Mouse (Mus musculus) heart, adult 2 months (tissue): Measurements from ENCODE around the gene Stx2.

ENCODE experiments used
- CTCF ChIP-seq: fragments of 200-600 bp; IDR thresholded peaks from 2 replicates; pipeline ENCODE4 v1.8.1; 2022; ENCODE audit warnings: antibody characterized with exemption, mild to moderate bottlenecking, moderate library complexity
- EP300 ChIP-seq: fragments of 200-500 bp; IDR thresholded peaks from 2 replicates; pipeline ENCODE4 v1.6.1; 2011; ENCODE audit warnings: low read depth, low read length, control low read depth; ENCODE audit not compliant: insufficient read depth

DNA sequence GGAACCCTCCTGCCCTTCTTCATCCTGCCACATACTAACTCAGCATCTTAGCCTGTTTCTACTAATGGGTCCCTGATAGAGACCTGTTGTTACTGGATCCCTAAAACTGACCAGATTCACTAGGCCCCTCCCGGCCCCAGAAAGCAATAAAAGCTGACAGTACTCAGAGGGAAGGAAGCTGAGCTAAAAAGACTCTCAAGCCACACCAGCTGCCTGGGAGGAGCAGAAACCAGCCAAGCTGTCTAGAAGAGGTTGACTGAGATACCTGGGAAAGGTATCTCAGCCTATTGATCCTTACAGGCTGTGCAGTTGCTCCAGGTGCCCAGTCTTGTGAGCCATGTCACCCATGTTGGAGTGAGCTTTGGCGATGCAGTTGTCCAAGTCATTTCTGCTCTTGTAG, 17.4 kb upstream of the Stx2 start:
- TF ChIP-seq CTCF (no peak), EP300 (no peak)
